Mouse (Mus musculus): ENCODE data around the gene 1700029J07Rik. TPM values are rescaled to one million over a fixed set of nuclear protein-coding genes. Genes with fewer than 3 reads are reported as not detected.

The 1700029J07Rik gene
- total RNA-seq (2015) (0.79 and 1.6 TPM in 2 replicates), total RNA-seq (2017) (0.21 and 1.3 TPM in 2 replicates)

DNA sequence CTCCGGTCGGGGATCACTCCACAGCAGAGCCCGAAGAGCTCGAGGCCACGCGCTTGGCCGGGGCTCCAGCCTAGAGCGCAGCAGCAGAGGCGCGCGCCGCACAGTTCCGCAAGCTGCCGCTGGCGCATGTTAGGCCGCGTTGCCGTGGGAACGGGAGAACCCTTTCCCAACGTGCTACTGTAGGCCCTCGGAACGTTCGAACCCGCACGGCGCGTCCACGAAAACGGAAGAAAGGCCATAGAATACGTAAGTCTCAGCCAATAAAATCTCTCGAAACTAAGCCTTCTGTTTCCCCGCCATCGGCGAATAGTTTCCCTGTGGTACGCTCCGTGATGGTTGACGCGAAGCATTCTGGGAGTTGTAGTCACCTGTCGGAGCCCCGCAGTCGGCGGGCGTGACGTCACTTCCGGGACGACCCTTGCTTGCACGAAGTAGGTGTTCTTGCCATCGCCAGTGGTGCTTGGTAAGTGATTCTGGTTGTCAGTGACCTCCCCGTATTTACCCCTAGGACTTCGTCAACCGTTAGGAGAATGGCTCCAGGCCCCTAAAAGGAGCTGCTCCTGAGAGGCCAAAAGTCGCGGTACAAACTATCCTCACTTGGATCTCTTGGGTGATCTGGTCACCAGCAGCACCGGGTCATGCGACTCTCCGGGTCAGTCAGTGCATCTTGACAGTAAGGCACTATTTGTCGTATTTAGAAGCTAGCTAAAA, at the start of gene 1700029J07Rik, which contains the start of gene Ufsp2:
TSS of gene 1700029J07Rik (minus strand) at position 127 of the 711 bp plus-strand sequence.
TSS of gene Ufsp2 (plus strand) at position 403 of the 711 bp plus-strand sequence.
- peak; percentile 94 for ATAC-seq (replicated peaks; ENCODE audit: poor library complexity)

DNA sequence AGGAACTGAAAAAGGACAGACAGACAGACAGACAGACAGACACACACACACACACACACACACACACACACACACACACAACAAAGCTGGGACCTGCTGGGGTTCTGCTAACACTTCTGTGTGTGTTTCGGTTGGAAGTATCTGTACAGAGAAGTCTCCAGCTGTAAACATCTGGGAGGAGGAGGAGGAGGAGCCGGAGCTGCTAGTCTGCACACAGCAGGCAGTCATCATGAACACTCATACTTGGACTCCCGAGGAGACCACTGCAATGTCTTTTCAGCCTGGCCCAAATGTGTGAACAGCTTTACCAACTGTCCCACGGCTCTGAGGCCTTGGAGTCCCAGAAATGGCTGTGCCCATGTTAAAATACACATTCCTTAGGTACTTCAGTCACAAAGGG, 49.3 kb upstream of the 1700029J07Rik start:
- ATAC-seq (replicated peaks; ENCODE audit: poor library complexity) = no peak

DNA sequence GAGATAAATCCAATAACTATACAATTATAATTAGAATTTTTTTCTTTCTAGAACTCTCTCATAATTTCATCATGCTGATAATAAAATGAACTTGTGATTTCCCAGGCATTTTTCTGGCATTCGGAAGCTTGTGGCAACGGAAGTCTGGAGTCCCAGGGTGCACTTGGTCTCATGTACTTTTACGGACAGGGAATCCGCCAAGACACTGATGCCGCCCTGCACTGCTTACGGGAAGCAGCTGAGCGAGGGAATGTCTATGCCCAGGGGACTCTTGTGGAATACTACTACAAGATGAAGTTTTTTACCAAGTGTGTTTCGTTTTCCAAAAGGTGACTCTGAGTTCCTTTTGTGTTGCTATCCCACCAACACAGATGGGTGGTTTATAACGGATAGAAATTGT, 47.7 kb upstream of the 1700029J07Rik start:
- ATAC-seq (replicated peaks; ENCODE audit: poor library complexity) = no peak

DNA sequence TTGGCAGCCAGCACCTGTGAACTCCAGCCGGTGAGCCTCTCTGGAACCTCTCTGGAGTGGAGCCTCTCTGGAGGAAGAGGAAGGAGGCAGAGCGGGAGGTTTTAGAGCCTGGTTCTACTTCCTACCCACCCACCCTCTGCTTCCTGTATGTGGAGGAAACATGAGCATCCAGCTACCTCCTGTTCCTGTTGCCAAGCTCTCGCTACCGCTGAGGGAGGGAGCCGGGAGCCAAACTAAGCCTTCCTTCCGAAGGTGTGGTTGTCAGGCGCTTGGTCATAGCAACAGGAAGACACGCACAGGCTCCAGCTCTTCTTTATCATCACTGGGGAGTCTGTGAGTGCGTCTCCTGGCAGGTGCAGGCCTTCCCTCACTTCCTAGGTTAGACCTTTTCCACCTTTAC, 47.2 kb upstream of the 1700029J07Rik start:
- no peak for ATAC-seq (replicated peaks; ENCODE audit: poor library complexity)

DNA sequence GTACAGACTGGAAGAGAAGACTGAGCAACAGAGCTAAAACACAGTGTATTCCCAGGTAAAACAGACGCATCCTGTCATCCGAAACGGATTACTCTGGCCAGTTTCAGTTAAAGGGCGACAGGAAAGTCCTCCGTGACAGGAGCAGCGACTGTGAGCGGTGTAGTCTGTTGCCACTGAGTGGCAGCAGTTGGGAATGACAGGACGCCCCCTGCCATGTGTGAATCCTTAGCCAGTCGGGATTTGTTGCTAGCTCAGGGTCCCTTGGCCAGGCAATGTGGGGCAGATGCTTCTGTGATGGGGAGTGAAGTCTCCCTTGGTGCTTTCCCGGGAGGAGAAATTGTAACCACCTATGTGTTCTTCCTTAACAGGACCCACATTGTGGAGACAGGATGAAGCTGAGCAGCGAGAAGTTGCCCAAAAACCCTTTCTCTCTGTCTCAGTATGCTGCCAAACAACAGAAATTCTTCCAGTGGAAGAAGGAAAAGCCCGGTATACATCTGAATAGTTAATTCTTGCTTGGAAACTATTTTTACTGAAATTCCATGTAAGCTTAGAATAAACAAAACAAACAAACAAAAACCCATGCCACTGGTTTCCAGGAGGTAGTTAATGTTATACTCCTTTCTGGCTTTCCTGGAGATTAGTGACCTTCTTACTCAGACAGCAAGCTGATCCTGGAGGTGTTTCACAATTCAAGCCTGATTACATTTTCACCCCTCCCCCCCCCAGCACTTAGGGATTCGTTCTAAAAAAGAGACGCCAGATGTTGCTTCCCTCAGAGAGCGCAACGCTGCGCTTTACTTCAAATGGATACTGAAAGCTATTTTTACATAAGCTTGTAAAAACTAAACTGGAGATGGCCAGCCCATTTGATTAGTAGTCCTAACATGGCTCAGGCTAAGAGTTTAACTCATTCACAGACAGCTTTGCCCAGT, 36.0 kb upstream of the 1700029J07Rik start:
- no peak for ATAC-seq (replicated peaks; ENCODE audit: poor library complexity)

DNA sequence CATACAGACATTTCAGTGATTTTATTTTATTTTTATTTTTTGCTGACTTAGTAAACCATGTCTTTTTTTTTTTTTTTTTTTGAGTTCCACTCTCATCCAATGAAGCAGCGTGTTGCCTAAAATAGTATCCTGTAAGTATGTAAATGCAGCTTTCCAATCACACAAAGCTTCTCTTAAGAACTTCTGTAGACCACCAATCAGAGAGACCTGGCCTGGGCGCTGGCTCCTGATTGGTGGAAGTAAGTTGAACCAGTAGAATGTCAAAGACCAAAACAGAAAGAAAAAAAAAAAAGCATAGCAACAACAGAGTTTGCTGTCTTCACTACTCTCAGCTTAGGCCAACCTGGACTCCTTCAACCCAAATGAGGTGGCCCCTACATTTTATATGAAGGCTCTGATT, 35.3 kb upstream of the 1700029J07Rik start:
- ATAC-seq (replicated peaks; ENCODE audit: poor library complexity) = no peak

DNA sequence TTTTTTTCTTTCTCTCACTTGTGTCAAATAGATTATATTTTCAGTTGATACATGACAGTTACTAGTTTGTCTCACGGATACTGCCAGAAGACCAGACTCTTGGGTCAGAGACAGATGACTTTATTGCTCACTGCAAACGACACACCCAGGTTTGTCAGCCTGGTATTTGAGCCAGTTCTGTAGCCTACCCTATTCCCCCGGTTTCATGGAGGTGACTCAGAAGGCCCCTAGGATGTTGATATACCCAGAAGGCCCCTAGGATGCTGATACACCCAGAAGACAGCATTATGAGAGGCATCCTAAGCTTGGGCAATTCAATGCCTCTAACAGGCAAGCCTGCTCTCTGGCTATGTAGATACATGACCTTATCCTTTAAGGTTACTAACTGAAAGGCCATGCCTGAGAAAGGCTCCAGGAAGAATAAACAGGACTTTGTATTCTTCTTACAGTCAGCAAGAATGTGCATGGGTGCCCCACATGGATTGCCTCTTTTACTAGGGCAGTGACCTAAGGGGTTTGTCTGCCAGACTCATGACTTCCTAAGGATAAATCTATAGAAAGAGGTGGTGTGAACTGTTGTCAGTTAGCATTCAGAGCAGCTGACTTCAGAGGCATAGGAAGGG, 32.1 kb upstream of the 1700029J07Rik start:
- ATAC-seq (replicated peaks; ENCODE audit: poor library complexity) = no peak

DNA sequence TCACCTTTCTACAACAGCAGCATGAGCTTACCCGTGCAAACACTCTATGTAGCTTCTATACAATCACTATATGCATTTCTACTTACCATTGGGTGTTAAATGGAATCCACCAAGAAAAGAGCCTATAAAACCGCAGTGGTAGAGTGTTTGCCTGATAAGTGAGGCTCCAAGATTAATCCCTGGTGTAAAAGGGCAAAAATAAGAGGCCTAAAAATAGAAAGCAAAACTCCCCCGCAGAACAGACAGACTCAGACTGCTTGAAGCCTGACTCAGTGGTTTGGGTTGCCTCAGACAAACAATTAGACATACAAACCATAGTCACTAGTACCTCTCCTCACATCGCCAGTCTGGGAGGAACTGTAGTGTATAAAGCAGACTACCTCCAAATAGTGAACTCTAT, 30.5 kb upstream of the 1700029J07Rik start, which contains the start of gene Ankrd37:
TSS of gene Ankrd37 (minus strand) at position 112 of the 400 bp plus-strand sequence.
- ATAC-seq (replicated peaks; ENCODE audit: poor library complexity) = no peak

DNA sequence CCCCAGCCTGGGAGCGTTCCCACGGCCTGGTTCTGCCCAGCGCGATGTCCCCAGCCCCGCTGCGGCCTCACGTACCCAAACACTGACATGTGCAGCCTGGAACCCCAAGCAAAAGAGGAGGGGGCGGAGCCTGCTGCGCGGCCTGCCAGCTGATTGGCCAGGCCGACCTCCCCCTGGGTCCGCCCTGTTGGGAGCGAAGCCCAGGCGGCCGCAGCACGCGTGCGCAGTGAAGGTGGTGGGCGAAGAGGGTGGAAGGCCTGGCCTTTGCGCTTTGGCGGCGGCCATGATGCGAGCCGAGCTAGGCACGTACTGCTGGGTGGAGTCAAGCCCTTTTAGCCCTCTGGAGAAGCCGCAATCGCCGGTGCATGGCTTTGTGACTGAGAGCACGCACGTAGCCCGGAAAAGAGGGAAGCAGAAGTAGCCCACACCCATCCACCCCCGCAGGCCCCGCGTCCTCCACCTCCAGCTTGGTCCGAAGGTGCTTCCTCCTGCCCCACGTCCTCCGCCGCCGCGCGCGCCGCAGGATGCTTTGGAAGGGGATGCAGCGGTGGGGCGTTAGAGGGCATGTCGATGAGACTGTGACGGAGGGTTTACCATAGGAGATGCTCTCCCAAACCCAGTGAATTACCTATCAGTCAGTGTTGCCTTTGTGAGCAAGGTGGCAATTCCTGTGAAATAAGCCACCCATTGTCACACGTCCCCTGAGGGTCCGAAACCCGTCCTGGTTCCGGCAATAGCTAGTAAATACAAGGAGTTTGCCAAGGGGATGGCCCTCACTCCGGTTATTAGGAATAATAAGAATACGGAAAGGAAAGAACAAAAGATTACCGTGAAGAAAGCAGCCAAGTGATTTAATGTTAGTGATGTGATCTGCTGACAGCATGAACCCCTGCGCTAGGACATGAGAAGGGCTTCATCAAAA, 25.0 kb upstream of the 1700029J07Rik start:
- peak; percentile 95 for ATAC-seq (replicated peaks; ENCODE audit: poor library complexity)

DNA sequence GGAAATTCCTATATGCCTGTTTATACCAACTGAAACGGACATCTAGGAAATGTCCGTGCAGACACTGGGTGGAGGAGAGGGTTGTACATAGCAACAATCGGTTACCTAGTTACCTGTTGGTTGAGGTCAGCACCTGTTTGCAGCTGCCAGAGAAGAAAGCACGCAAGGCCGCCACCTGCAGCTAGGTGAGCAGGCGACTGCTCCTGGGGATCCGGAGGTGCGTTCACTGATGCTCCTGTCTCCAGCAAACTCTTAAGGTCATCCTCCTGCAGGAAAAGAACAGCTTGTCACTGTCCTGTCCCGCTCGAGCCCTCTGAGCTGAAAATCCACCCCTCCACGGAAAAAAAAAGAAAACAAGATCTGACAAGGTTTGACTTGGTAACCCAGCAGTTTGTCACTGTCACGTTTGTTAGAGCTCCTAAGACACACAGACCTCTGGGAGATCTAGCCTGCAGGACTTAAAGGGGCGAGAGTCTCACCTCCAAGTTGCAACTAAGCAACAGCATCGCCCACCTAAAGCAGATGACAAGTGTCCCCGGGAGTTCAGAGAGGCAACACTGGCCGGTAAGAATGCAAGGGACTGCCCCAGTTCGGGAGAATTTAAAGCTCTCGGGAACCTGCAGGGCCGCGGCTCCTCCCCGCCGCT, 24.2 kb upstream of the 1700029J07Rik start, which contains the start of gene Lrp2bp:
TSS of gene Lrp2bp (plus strand) at position 166 of the 646 bp plus-strand sequence.
- ATAC-seq (replicated peaks; ENCODE audit: poor library complexity) = no peak

DNA sequence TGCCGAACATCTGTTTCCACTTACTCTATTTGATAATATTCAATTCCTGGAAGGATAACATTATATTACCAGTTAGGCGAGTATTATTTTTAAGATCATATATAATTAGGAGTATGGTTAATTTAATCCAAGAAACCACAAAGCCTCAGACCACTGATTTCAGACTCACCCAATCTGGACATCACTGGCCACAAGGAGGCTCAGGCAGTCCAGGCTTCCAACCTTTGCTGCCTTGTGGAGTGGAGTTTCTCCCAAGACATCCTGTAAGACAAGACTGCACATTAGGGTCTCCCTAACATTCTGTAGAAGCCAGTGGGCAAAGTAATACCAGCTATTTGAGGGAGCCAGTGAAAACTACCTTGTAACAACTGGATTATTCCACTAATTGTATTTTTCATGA, 23.2 kb upstream of the 1700029J07Rik start:
- no peak for ATAC-seq (replicated peaks; ENCODE audit: poor library complexity)

DNA sequence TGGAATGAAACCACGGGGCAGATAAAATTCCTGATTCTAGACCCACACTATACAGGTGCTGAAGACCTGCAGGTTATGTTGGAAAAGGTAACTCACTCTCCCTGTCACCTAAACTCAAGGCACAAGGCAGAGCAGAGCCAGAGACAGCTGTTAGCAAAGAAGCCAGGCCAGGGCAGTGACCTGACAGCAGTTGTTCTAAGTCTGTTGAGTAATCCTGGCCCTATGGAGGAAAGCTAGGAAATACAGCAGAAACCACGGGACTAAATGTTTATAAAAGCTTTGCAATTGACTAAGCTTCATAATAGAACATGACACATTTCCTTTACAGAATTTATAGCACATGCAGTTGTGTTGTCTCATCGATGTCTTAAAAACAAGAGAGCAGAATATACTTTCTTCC, 20.5 kb upstream of the 1700029J07Rik start:
- no peak for ATAC-seq (replicated peaks; ENCODE audit: poor library complexity)

DNA sequence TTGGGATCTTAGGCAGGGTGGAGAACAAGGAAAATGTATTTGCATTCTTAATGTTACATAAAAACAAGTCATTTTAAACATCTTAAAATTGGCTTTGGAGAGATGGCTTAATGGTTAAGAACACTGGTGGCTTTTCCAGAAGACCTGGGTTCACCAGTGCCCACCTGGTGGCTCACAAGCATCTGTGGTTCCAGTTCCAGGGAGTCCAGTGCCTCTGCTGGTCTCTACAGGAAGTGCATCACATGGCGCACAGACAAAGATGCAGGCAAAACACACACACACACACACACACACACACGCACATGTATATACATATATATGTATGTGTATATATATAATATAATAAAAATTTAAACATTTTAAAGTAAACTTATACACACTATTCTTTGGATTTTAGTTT, 19.1 kb upstream of the 1700029J07Rik start:
- peak; percentile 82 for ATAC-seq (replicated peaks; ENCODE audit: poor library complexity)

DNA sequence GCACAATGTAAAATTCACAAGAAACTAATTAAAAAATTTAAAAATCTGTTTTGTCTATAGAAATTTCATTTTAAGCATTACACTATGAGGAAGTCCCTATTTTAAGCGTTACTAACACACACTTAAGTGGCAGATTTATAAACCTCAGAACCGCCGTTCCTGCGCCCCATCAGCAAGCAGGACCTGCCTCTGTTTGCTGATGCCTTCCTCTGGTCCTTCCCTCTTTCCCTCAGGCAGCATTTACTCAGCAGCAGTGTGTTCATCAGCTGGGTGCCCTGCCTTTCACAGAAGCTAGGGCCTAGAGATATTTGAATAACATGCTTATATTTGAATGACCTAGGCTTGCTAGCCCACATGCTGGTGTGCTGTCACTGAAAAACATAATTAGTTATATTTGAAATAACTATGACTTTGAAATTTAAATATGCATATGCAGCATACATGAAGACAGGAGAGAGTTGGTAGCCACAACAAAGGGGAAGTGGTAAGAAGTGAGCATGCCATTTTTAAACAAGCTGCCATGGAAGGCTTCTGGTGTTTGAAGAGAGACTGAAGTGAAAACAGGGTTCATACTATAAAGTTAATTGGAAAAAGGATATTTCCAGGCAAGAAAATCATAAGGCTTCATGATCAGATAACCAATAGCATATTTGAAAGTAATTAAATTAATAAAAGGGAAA, 15.7 kb upstream of the 1700029J07Rik start:
- peak; percentile 54; the same call in 1 of the 2 replicates for ATAC-seq (replicated peaks; ENCODE audit: poor library complexity)

DNA sequence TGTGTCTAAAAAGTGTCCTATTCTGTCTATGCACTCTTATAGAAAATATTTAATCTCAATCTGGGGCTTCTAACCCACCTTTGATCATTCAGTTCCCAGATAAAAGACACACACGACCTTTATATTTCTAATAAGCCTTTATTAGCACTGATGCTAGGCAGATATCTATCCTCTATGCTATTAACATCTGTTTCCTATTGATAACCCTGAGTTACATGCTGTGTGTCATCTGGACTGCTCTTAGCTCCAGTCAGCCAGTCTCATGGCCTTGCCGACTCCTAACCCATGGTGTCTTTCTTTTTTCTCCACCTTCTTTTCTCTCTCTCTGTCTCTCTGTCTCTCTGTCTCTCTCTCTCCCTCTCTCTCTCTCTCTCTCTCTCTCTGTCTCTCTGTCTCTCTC, 13.1 kb upstream of the 1700029J07Rik start:
- ATAC-seq (replicated peaks; ENCODE audit: poor library complexity) = peak; percentile 64; the same call in 1 of the 2 replicates

DNA sequence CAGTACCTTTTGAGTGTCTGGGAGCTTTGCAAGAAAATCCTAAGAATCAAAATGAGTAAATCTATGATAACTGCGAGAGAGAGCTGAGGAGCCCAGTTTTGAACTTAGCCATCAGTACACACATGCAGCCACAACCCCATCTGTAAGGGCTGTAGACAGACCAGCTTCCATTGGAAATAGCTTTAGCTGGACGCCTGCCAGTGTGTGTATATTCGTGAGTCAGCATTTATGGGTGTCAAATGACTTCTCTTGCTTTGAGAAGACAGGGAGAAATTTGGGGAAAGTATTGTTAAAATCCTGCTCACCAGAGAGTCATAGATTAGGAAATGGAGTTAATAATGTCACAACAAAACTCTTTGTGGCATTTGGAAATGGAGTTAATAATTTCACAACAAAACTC, 11.6 kb upstream of the 1700029J07Rik start:
- no peak for ATAC-seq (replicated peaks; ENCODE audit: poor library complexity)

DNA sequence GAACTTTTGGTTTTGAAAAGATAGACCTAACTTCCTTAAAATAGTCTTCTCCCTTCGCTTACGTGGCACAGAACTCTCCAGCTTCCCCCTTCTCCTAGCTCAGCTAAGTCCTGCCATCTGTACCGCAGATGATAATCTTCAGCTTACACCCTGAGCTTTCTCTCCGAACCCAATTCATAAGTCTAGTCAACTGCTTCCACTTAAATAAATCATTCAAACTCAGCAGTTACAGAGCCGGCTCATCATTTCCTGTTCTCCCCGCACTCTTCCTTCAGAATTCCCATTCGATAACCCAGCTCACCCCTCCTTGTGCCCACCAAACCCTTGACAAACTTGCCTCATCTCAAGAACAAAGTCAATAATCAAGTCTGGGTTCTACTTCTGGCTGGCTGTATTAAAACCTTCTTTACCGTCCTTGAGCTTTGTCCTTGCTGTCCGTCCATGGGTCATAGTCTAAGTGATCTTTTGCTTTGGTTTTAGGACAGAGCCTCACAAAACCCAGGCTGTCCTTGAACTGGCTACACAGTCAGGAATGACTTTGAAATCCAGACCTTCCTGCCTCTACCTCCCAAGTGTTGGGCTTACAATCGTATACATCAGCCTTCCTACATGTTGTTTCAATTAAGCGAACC, 901 bp upstream of the 1700029J07Rik start:
- ATAC-seq (replicated peaks; ENCODE audit: poor library complexity) = peak; percentile 51

DNA sequence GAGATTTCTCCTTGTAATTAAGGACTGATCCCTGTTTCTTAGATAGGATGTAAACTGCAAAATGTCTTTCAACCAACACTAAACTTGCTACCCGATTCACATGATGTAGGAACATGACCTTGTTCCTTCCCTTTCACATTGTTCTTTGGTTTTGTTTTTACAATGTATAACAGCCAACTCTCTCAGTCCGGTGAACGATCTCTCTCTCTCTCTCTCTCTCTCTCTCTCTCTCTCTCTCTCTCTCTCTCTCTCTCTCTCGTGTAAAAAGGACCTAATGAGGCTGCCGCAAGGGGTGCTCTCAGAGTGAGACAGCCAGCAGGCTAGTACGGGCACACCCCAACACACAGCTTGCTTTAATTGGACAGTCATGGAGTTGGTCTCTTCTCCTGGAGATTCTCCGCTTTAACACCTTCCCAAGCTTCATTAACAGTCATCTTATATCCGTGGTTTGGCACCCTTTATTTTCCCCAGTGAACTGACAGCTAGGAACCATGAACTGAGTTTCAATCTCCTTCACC, 1.0 kb downstream of the 1700029J07Rik start:
- no peak for ATAC-seq (replicated peaks; ENCODE audit: poor library complexity)
